Mouse (Mus musculus) E14TG2a.4 (cell line): ENCODE results near the gene Max.

Source experiments
- CTCF ChIP-seq: conservative IDR thresholded peaks from 2 replicates; pipeline ENCODE4 v1.5.1; 2014; ENCODE audit warnings: low read length
- NANOG ChIP-seq: IDR thresholded peaks from 2 replicates; pipeline ENCODE4 v1.6.1; 2014; ENCODE audit warnings: borderline replicate concordance, low read length, mixed read lengths
- POU5F1 ChIP-seq: IDR thresholded peaks from 2 replicates; pipeline ENCODE4 v1.6.1; 2014; ENCODE audit warnings: low read length, borderline replicate concordance

GRCm38 (mm10) chr12:76894792-76895559 is 67.0 kb downstream of the Max start:
- peak; percentile 43 for TF ChIP-seq CTCF
- TF ChIP-seq NANOG: no peak
- TF ChIP-seq POU5F1: no peak
